Mouse (Mus musculus) layer of hippocampus, adult 18-20 months (tissue): ENCODE measurements around the gene Rasd1. TPM values are rescaled to one million over a fixed set of nuclear protein-coding genes. Genes with fewer than 3 reads are reported as not detected.
A peak's percentile ranks its signal among the peaks of the same experiment; 100 is the strongest.
"Not testable (repeated sequence)": the region's sequence is repeated elsewhere in the genome, so short reads cannot be mapped to it uniquely, and the experiment has no call there.

Experiments used
- DNase-seq, 2 experiments: peaks; one replicate each; pipeline ENCODE4 v3.0.0; 2022; ENCODE audit warnings: low spot score in 2 of 2
- total RNA-seq, 2 experiments: library from RNA; stranded (reverse); gene quantifications; 2 replicates each; pipeline ENCODE4 v1.2.3; 2021

Gene Rasd1
- total RNA-seq, 2 experiments from 2014 or later = 58.8 to 74.2 TPM

GRCm38 (mm10) chr11:59961338-59961875 lies 3.3 kb downstream of the Rasd1 start:
- DNase-seq = peak in 1 of 2 experiments; percentile 21

GRCm38 (mm10) chr11:59960476-59961337 lies 4.0 kb downstream of the Rasd1 start:
- peak; percentile 37 to 79 for DNase-seq

- DNase-seq = no peak
Measured at GRCm38 (mm10) chr11:59959453-59959852, 5.3 kb downstream of the Rasd1 start.

- DNase-seq = no peak
Measured at GRCm38 (mm10) chr11:59956749-59957148, 8.0 kb downstream of the Rasd1 start.

- no peak for DNase-seq
Measured at GRCm38 (mm10) chr11:59952892-59953291, 11.9 kb downstream of the Rasd1 start.

- DNase-seq = no peak
Measured at GRCm38 (mm10) chr11:59948401-59948767, 16.4 kb downstream of the Rasd1 start.

- DNase-seq = peak; percentile 95 to 98
Measured at GRCm38 (mm10) chr11:59947752-59948400, 16.9 kb downstream of the Rasd1 start, which contains the start of gene Med9. Gene Med9, plus strand, starts transcription at chr11:59948206.

GRCm38 (mm10) chr11:59944855-59945254 lies 19.9 kb downstream of the Rasd1 start:
- DNase-seq = not testable (repeated sequence)

GRCm38 (mm10) chr11:59941391-59941790 lies 23.4 kb downstream of the Rasd1 start:
- no peak for DNase-seq

- DNase-seq = no peak
Measured at GRCm38 (mm10) chr11:59940645-59941044, 24.1 kb downstream of the Rasd1 start.

GRCm38 (mm10) chr11:59939821-59940220 lies 24.9 kb downstream of the Rasd1 start:
- no peak for DNase-seq

GRCm38 (mm10) chr11:59937615-59938014 lies 27.1 kb downstream of the Rasd1 start:
- no peak for DNase-seq

GRCm38 (mm10) chr11:59937023-59937422 lies 27.7 kb downstream of the Rasd1 start:
- DNase-seq = no peak

GRCm38 (mm10) chr11:59933943-59934342 lies 30.8 kb downstream of the Rasd1 start:
- no peak for DNase-seq

GRCm38 (mm10) chr11:59932560-59933337 lies 32.0 kb downstream of the Rasd1 start:
- DNase-seq = no peak

GRCm38 (mm10) chr11:59930031-59930430 lies 34.7 kb downstream of the Rasd1 start:
- no peak for DNase-seq

- DNase-seq = no peak
Measured at GRCm38 (mm10) chr11:59921265-59921664, 43.5 kb downstream of the Rasd1 start.

- DNase-seq = no peak
Measured at GRCm38 (mm10) chr11:59920331-59920730, 44.4 kb downstream of the Rasd1 start.

- DNase-seq = no peak
Measured at GRCm38 (mm10) chr11:59919401-59919800, 45.3 kb downstream of the Rasd1 start.

GRCm38 (mm10) chr11:59918014-59918413 lies 46.7 kb downstream of the Rasd1 start:
- no peak for DNase-seq

- DNase-seq = no peak
Measured at GRCm38 (mm10) chr11:59913702-59914101, 51.0 kb downstream of the Rasd1 start.
